Mouse (Mus musculus) E14TG2a.4 (cell line): ENCODE results near the gene Nsun5.

ENCODE experiments used
- CTCF ChIP-seq: conservative IDR thresholded peaks from 2 replicates; pipeline ENCODE4 v1.5.1; 2014; ENCODE audit warnings: low read length
- NANOG ChIP-seq: IDR thresholded peaks from 2 replicates; pipeline ENCODE4 v1.6.1; 2014; ENCODE audit warnings: borderline replicate concordance, low read length, mixed read lengths

DNA sequence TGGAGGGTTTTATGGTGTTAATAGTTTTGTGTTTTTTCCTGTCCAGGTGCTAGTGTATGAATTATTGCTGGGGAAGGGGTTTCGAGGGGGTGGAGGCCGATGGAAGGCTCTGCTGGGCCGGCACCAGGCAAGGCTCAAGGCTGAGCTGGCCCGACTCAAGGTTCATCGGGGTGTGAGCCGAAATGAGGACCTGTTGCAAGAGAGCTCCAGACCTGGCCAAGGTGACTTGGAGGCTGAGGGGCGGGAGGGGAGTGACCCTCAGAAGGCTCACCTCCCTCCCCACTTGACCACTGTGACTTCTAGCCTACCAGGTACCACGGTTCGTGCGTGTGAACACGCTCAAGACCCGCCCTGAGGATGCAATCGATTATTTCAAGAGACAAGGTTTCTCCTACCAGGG lies 1.4 kb downstream of the Nsun5 start:
- TF ChIP-seq CTCF (no peak), NANOG (no peak)
